Mouse (Mus musculus): ENCODE results near the gene Slc38a9.

- TF ChIP-seq POLR2A (IDR thresholded peaks at IDR 0.05; ENCODE audit: low read depth, low read length) (no peak), CTCF (conservative IDR thresholded peaks at IDR 0.05; ENCODE audit: insufficient read depth, insufficient read length, low read depth, low read length) (no peak)
These were observed 12.2 kb downstream of the Slc38a9 start for GRCm38 (mm10) chr13:112672797-112673196.

Data from kidney, adult 2 months (tissue).